Mouse (Mus musculus) midbrain, embryonic 12.5 days (tissue): Measurements from ENCODE around the gene Rtl4. TPM values are rescaled to one million over a fixed set of nuclear protein-coding genes. Genes with fewer than 3 reads are reported as not detected.

Experiments
- ATAC-seq: fragments of 200-750 bp; cut with Nextera tagmentation; 2 replicates; pipeline ENCODE4 v1.8.0; 2017; ENCODE audit warnings: low read depth, moderate TSS enrichment, moderate library complexity; ENCODE audit not compliant: low FRiP score
- H3K27ac ChIP-seq: fragments of 300-500 bp; sonication (generic); replicated peaks from 2 replicates; pipeline ENCODE4 v1.5.1; 2016; ENCODE audit warnings: mild to moderate bottlenecking
- H3K27me3 ChIP-seq: fragments of 300-500 bp; sonication (generic); 2 replicates; pipeline ENCODE4 v1.6.1; 2016; ENCODE audit warnings: mild to moderate bottlenecking
- H3K36me3 ChIP-seq: fragments of 300-500 bp; sonication (generic); 2 replicates; pipeline ENCODE4 v1.6.1; 2016
- H3K4me1 ChIP-seq: fragments of 300-500 bp; sonication (generic); 2 replicates; pipeline ENCODE4 v1.6.1; 2016
- H3K4me2 ChIP-seq: fragments of 300-500 bp; sonication (generic); replicated peaks from 2 replicates; pipeline ENCODE4 v1.6.1; 2016; ENCODE audit warnings: mild to moderate bottlenecking, moderate library complexity
- H3K4me3 ChIP-seq: fragments of 300-500 bp; sonication (generic); 2 replicates; pipeline ENCODE4 v1.5.1; 2016; ENCODE audit warnings: mild to moderate bottlenecking
- H3K9ac ChIP-seq: fragments of 300-500 bp; sonication (generic); replicated peaks from 2 replicates; pipeline ENCODE4 v1.6.1; 2016; ENCODE audit warnings: mild to moderate bottlenecking, moderate library complexity
- H3K9me3 ChIP-seq: fragments of 300-500 bp; sonication (generic); 2 replicates; pipeline ENCODE4 v1.6.1; 2016; ENCODE audit warnings: mild to moderate bottlenecking
- WGBS: fragments of 180-500 bp; shearing (Covaris S2); methylation state at CpG from one replicate; pipeline ENCODE4 v1.1.7; 2016; 5-methylcytosine and 5-hydroxymethylcytosine counted together
- microRNA counts: library from miRNA; unstranded; fragments of <30 nt; microRNA quantifications from one replicate; lab custom pipeline; 2017
- microRNA-seq: library from miRNA; unstranded; fragments of <30 nt; microRNA quantifications from one replicate; pipeline ENCODE4, GENCODE M21; 2017
- polyA plus RNA-seq: library from polyadenylated mRNA; unstranded; fragments of >200 nt; fragmentation: Nextera tagmentation; extraction: Ambion mirVana; gene quantifications from 2 replicates; pipeline ENCODE4 v1.2.1, GENCODE M21; 2016

Rtl4 gene
- polyA plus RNA-seq, 1 experiment from 2014 or later, result 0.18 TPM

DNA sequence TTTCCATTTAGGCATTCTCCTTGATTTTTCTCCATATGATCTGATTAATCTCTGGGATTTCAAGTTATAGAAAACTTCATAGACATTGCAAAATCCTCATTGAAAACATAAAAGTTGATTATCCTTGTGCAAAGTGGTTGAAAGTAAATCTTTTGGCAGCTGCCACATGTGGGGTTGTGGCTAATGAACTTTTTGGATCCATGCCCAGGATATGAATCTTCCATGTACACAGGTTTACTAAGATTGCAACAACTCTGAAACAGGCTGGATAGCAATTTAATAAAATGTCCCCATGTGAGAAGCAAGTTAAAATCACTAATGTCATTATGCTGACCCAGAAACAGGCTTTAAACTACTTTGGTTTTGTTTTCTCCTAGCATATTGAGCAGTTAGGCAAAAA, 401.1 kb downstream of the Rtl4 start:
- Histone ChIP-seq H3K4me1 (no peaks in the 10 kb centered on the region), H3K9ac (no peak overlapping the region), H3K27ac (no peak overlapping the region), H3K4me2 (no peak overlapping the region), H3K4me3 (no peak overlapping the region), H3K36me3 (no peaks in the 10 kb centered on the region), H3K27me3 (no peaks in the 10 kb centered on the region), H3K9me3 (no peaks in the 10 kb centered on the region)
- ATAC-seq, result no peak

- 82% methylated on average over 3 of the region's 3 CpGs for WGBS
- Histone ChIP-seq H3K4me2 (no peak overlapping the region), H3K9me3 (no peaks in the 10 kb centered on the region), H3K4me3 (no peak overlapping the region), H3K36me3 (no peaks in the 10 kb centered on the region), H3K4me1 (no peaks in the 10 kb centered on the region), H3K27me3 (no peaks in the 10 kb centered on the region), H3K27ac (no peak overlapping the region), H3K9ac (no peak overlapping the region)
- ATAC-seq, result no peak
These were observed 401.7 kb downstream of the Rtl4 start for GRCm38 (mm10) chrX:145090360-145090759.

GRCm38 (mm10) chrX:145090964-145091363, 402.3 kb downstream of the Rtl4 start:
- no peak overlapping the region for H3K9ac ChIP-seq
- no peak overlapping the region for H3K27ac ChIP-seq
- no peaks in the 10 kb centered on the region for H3K4me1 ChIP-seq
- H3K36me3 ChIP-seq, result no peaks in the 10 kb centered on the region
- ATAC-seq, result no peak
- H3K9me3 ChIP-seq, result no peaks in the 10 kb centered on the region
- H3K4me2 ChIP-seq, result no peak overlapping the region
- H3K27me3 ChIP-seq, result no peaks in the 10 kb centered on the region
- WGBS, result 83% methylated on average over 2 of the region's 2 CpGs
- H3K4me3 ChIP-seq, result no peak overlapping the region

MicroRNAs encoded within 50 kb of the gene (microRNA counts, 519-probe panel; counts per million panel counts)
- microRNA mmu-miR-3472 (lab: Ali Mortazavi, UCI), result not detected

Small RNA genes lying within 50 kb of the gene (microRNA-seq; reads per million reads assigned to microRNA genes)
- not detected for gene Mir3472

Other genes with a start within 250 kb of the Rtl4 start
- 0.12 TPM in 1 of 2 replicates, not detected in the other for gene Trpc5os, start 232.3 kb upstream of the Rtl4 start, polyA plus RNA-seq
- 0.43 and 0.46 TPM in 2 replicates for gene Trpc5, start 727 bp upstream of the Rtl4 start, polyA plus RNA-seq